Comparison of ENCODE assay signal across 18 mouse cellular contexts in the genomic region with DNA sequence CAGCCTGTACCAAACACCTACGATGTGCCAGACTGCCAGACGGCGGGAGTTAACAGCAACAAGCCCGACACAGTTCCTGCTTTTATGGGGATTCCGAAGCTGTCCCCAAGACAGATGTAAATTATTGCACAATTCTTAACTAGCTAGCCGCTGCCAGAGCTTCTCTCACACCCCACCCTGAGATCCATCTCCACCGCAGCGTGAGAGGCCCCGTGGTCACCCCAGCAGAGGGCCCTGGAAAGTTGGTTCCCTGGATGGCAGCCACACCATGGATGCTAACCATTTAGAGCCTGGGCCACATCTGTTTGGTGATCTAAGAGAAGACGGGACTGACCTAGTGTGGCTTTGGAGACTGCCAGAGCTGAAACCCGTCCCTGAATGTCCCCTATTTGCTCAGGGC. TPM values are rescaled to one million over a fixed set of nuclear protein-coding genes. Genes with fewer than 3 reads are reported as not detected.
DNase-seq lines count a peak whose midpoint lies in the region; ATAC-seq and TF ChIP-seq lines count a peak whose summit lies in the region.
"Had no signal": no experiment of that assay in that cellular context is flagged by ENCODE, and none has a peak within 500 bp of the region (broad histone marks: within the 10 kb centered on the region; RNA-seq: fewer than 3 reads in every experiment).

No protein-coding gene starts in this region.

- TF ChIP-seq EP300 in lung, postnatal 0 days (IDR thresholded peaks at IDR 0.05): no peak

- H3K27me3 ChIP-seq in heart, embryonic 10.5 days (ENCODE audit: insufficient read depth, poor library complexity, severe bottlenecking): peaks cover 50% of the 10 kb centered on the region
- no peaks in the 10 kb centered on the region for H3K27me3 ChIP-seq in liver, adult 2 months (ENCODE audit: control insufficient read depth, insufficient read depth, low read length)
- peaks cover 63% of the 10 kb centered on the region for H3K27me3 ChIP-seq in liver, embryonic 12.5 days (replicated peaks)
- peaks cover 10% of the 10 kb centered on the region for H3K27me3 ChIP-seq in lung, postnatal 0 days (replicated peaks; ENCODE audit: insufficient read depth, low read length)
- peaks cover 21% of the 10 kb centered on the region for H3K27me3 ChIP-seq in midbrain, embryonic 14.5 days (ENCODE audit: control insufficient read depth, insufficient read depth, low read length)

- no peak overlapping the region for H3K4me2 ChIP-seq in liver, embryonic 12.5 days
- H3K4me2 ChIP-seq in lung, postnatal 0 days (replicated peaks; ENCODE audit: low read depth, low read length): no peak overlapping the region
- H3K4me2 ChIP-seq in midbrain, embryonic 14.5 days (ENCODE audit: low read length): no peak overlapping the region
- H3K4me2 ChIP-seq: embryonic facial prominence, embryonic 12.5 days; forebrain, embryonic 15.5 days; hindbrain, embryonic 14.5 days; limb, embryonic 15.5 days had no signal

- H3K9ac ChIP-seq in liver, adult 2 months (ENCODE audit: low read depth, low read length): no peak overlapping the region
- H3K9ac ChIP-seq in liver, embryonic 12.5 days: no peak overlapping the region
- no peak overlapping the region for H3K9ac ChIP-seq in lung, postnatal 0 days (replicated peaks; ENCODE audit: low read depth)
- no peak overlapping the region for H3K9ac ChIP-seq in midbrain, embryonic 14.5 days (replicated peaks; ENCODE audit: low read length)
- H3K9ac ChIP-seq: embryonic facial prominence, embryonic 12.5 days; forebrain, embryonic 15.5 days; hindbrain, embryonic 14.5 days; limb, embryonic 15.5 days had no signal

- no peak for ATAC-seq in liver, embryonic 12.5 days
- ATAC-seq in lung, postnatal 0 days: peak; percentile 11
- no peak for ATAC-seq in midbrain, embryonic 14.5 days (ENCODE audit: low FRiP score, low TSS enrichment)
- ATAC-seq: forebrain, embryonic 15.5 days had no signal

- H3K9me3 ChIP-seq in heart, embryonic 10.5 days: no peaks in the 10 kb centered on the region
- H3K9me3 ChIP-seq in liver, embryonic 12.5 days (replicated peaks): no peaks in the 10 kb centered on the region
- no peaks in the 10 kb centered on the region for H3K9me3 ChIP-seq in lung, postnatal 0 days (ENCODE audit: low read length)
- no peaks in the 10 kb centered on the region for H3K9me3 ChIP-seq in midbrain, embryonic 14.5 days (ENCODE audit: control insufficient read depth, low read length)
- H3K9me3 ChIP-seq: embryonic facial prominence, embryonic 12.5 days; forebrain, embryonic 15.5 days; limb, embryonic 15.5 days; midbrain, embryonic 10.5 days had no signal

- 71% methylated on average over 11 of the region's 11 CpGs for WGBS in heart, embryonic 10.5 days
- WGBS in liver, adult 2 months: 61% methylated on average over 11 of the region's 11 CpGs
- WGBS in liver, embryonic 12.5 days (ENCODE audit: insufficient replicate concordance): 66% methylated on average over 11 of the region's 11 CpGs
- WGBS in lung, postnatal 0 days: 49% methylated on average over 11 of the region's 11 CpGs
- WGBS in midbrain, embryonic 14.5 days: 84% methylated on average over 11 of the region's 11 CpGs

- H3K4me3 ChIP-seq in heart, embryonic 10.5 days: no peak overlapping the region
- no peak overlapping the region for H3K4me3 ChIP-seq in liver, adult 2 months (ENCODE audit: insufficient read depth, low read depth, low read length)
- H3K4me3 ChIP-seq in liver, embryonic 12.5 days: no peak overlapping the region
- H3K4me3 ChIP-seq in lung, postnatal 0 days (ENCODE audit: low read depth, low read length): no peak overlapping the region
- no peak overlapping the region for H3K4me3 ChIP-seq in midbrain, embryonic 14.5 days (replicated peaks; ENCODE audit: low read depth, low read length)
- H3K4me3 ChIP-seq: embryonic facial prominence, embryonic 12.5 days; forebrain, embryonic 15.5 days; limb, embryonic 15.5 days; midbrain, embryonic 10.5 days had no signal

- intact Hi-C loops in gastrocnemius, postnatal 14 days (cut with DNase I; ENCODE audit: low total_unique reads): no loop called here

- H3K27ac ChIP-seq in heart, embryonic 10.5 days: no peak overlapping the region
- H3K27ac ChIP-seq in liver, adult 2 months (replicated peaks; ENCODE audit: insufficient read depth, low read depth, low read length): peak overlapping the region; percentile 28; the same call in 1 of the 2 replicates
- H3K27ac ChIP-seq in liver, embryonic 12.5 days: no peak overlapping the region
- no peak overlapping the region; the same call in 1 of the 2 replicates for H3K27ac ChIP-seq in lung, postnatal 0 days (ENCODE audit: low read length)
- no peak overlapping the region for H3K27ac ChIP-seq in midbrain, embryonic 14.5 days (replicated peaks; ENCODE audit: low read depth, low read length)
- H3K27ac ChIP-seq: embryonic facial prominence, embryonic 12.5 days; forebrain, embryonic 15.5 days; hindbrain, embryonic 14.5 days; limb, embryonic 15.5 days; midbrain, embryonic 10.5 days had no signal

- peak; percentile 99 for DNase-seq in heart, adult 11 months
- no peak for DNase-seq in heart, embryonic 10.5 days (ENCODE audit: low spot score)
- DNase-seq in liver, adult 2 months (ENCODE audit: extremely low read depth, low read depth, low spot score): no peak
- DNase-seq in gastrocnemius, postnatal 14 days: peak; percentile 60
- peak; percentile 76 for DNase-seq in lung, postnatal 0 days (ENCODE audit: low spot score)
- DNase-seq in midbrain, embryonic 14.5 days: no peak
- no peak for DNase-seq in thymus, postnatal 0 days (ENCODE audit: low spot score)
- DNase-seq: adrenal gland, adult 2 months; cerebellum, adult 2 months had no signal

- H3K36me3 ChIP-seq in heart, embryonic 10.5 days: no peaks in the 10 kb centered on the region
- H3K36me3 ChIP-seq in liver, adult 2 months (ENCODE audit: control insufficient read depth, insufficient read depth, low read length): no peaks in the 10 kb centered on the region
- H3K36me3 ChIP-seq in liver, embryonic 12.5 days: no peaks in the 10 kb centered on the region
- no peaks in the 10 kb centered on the region for H3K36me3 ChIP-seq in lung, postnatal 0 days (ENCODE audit: insufficient read depth, low read length)
- H3K36me3 ChIP-seq in midbrain, embryonic 14.5 days (ENCODE audit: control insufficient read depth, insufficient read depth, low read length): no peaks in the 10 kb centered on the region
- H3K36me3 ChIP-seq: embryonic facial prominence, embryonic 12.5 days; forebrain, embryonic 15.5 days; limb, embryonic 15.5 days; midbrain, embryonic 10.5 days had no signal

- peaks cover 55% of the 10 kb centered on the region for H3K4me1 ChIP-seq in heart, embryonic 10.5 days
- H3K4me1 ChIP-seq in liver, adult 2 months (ENCODE audit: control insufficient read depth, insufficient read depth, low read length): peaks cover 6% of the 10 kb centered on the region
- H3K4me1 ChIP-seq in liver, embryonic 12.5 days: peaks cover 9% of the 10 kb centered on the region; the same call in 1 of the 2 replicates
- peaks cover 5% of the 10 kb centered on the region; the same call in 1 of the 2 replicates for H3K4me1 ChIP-seq in lung, postnatal 0 days (ENCODE audit: insufficient read depth, low read depth, low read length)
- peaks cover 5% of the 10 kb centered on the region; the same call in 1 of the 2 replicates for H3K4me1 ChIP-seq in midbrain, embryonic 14.5 days (ENCODE audit: control insufficient read depth, insufficient read depth, low read length)

- TF ChIP-seq POLR2A in liver, adult 2 months (IDR thresholded peaks at IDR 0.05; ENCODE audit: extremely low read depth, insufficient read depth, low read length): no peak

- TF ChIP-seq CTCF in liver, adult 2 months (IDR thresholded peaks at IDR 0.05; ENCODE audit: low read depth, low read length): no peak
- TF ChIP-seq CTCF in lung, postnatal 0 days (IDR thresholded peaks at IDR 0.05): no peak

- H3K79me2 ChIP-seq in liver, adult 2 months (ENCODE audit: control insufficient read depth, insufficient read depth, low read length): no peaks in the 10 kb centered on the region

RNA-seq across cellular contexts. Expression of a gene that starts 4.2 kb away (rescaled TPM):
- polyA plus RNA-seq in heart, embryonic 10.5 days (2016; fragmentation: Nextera tagmentation; extraction: Ambion mirVana): 3.2 and 3.9 TPM in 2 replicates
- 0.28 and 0.60 TPM in 2 replicates for total RNA-seq in liver, adult 2 months (2014; rRNA removed)
- 1.0 and 1.4 TPM in 2 replicates for polyA plus RNA-seq in liver, adult 2 months (2012; rRNA removed)
- polyA plus RNA-seq in liver, embryonic 12.5 days (2016; fragmentation: Nextera tagmentation; extraction: Ambion mirVana): 0.83 and 1.2 TPM in 2 replicates
- 10 to 100 TPM; 11.8 to 18.1 TPM for total RNA-seq in gastrocnemius, postnatal 14 days (2021)
- polyA plus RNA-seq in lung, postnatal 0 days (2015; fragmentation: Nextera tagmentation; extraction: Ambion mirVana): 20.3 and 23.6 TPM in 2 replicates
- polyA plus RNA-seq in midbrain, embryonic 14.5 days (2014; fragmentation: Nextera tagmentation; extraction: Ambion mirVana): 3.0 and 7.3 TPM in 2 replicates
- 2.3 and 3.7 TPM in 2 replicates for polyA plus RNA-seq in thymus, postnatal 0 days (2015; fragmentation: Nextera tagmentation; extraction: Ambion mirVana)
- total RNA-seq: common myeloid progenitor, adult 5-6 weeks had no signal

RNA-seq across cellular contexts. Expression of a gene that starts 27.9 kb away (rescaled TPM):
- polyA plus RNA-seq in heart, embryonic 10.5 days (2016; fragmentation: Nextera tagmentation; extraction: Ambion mirVana): 0.31 and 0.46 TPM in 2 replicates
- total RNA-seq in liver, adult 2 months (2014; rRNA removed): 0.20 TPM in 1 of 2 replicates, not detected in the other
- polyA plus RNA-seq in liver, adult 2 months (2012; rRNA removed): not detected in 2 replicates
- not detected in 2 replicates for polyA plus RNA-seq in liver, embryonic 12.5 days (2016; fragmentation: Nextera tagmentation; extraction: Ambion mirVana)
- 10 to 100 TPM in 1 of 2 experiments, 1 to 10 TPM in 1; 7.9 to 10.7 TPM for total RNA-seq in gastrocnemius, postnatal 14 days (2021)
- 0.10 TPM in 1 of 2 replicates, not detected in the other for polyA plus RNA-seq in lung, postnatal 0 days (2015; fragmentation: Nextera tagmentation; extraction: Ambion mirVana)
- polyA plus RNA-seq in midbrain, embryonic 14.5 days (2014; fragmentation: Nextera tagmentation; extraction: Ambion mirVana): not detected in 2 replicates
- not detected in 2 replicates for polyA plus RNA-seq in thymus, postnatal 0 days (2015; fragmentation: Nextera tagmentation; extraction: Ambion mirVana)
- total RNA-seq: common myeloid progenitor, adult 5-6 weeks had no signal
- polyA plus RNA-seq: embryonic facial prominence, embryonic 12.5 days; forebrain, embryonic 15.5 days; hindbrain, embryonic 14.5 days; limb, embryonic 15.5 days; midbrain, embryonic 10.5 days; neural tube, embryonic 14.5 days; stomach, postnatal 0 days had no signal

RNA-seq across cellular contexts. Expression of a gene that starts 33.0 kb away (rescaled TPM):
- polyA plus RNA-seq in heart, embryonic 10.5 days (2016; fragmentation: Nextera tagmentation; extraction: Ambion mirVana): 70.4 and 73.3 TPM in 2 replicates
- 25.3 and 41.9 TPM in 2 replicates for total RNA-seq in liver, adult 2 months (2014; rRNA removed)
- 40.8 and 54.4 TPM in 2 replicates for polyA plus RNA-seq in liver, adult 2 months (2012; rRNA removed)
- 110 and 112 TPM in 2 replicates for polyA plus RNA-seq in liver, embryonic 12.5 days (2016; fragmentation: Nextera tagmentation; extraction: Ambion mirVana)
- 100 to 1,000 TPM; 286 to 288 TPM for total RNA-seq in gastrocnemius, postnatal 14 days (2021)
- 10.8 and 11.4 TPM in 2 replicates for polyA plus RNA-seq in lung, postnatal 0 days (2015; fragmentation: Nextera tagmentation; extraction: Ambion mirVana)
- 31.3 and 33.6 TPM in 2 replicates for polyA plus RNA-seq in midbrain, embryonic 14.5 days (2014; fragmentation: Nextera tagmentation; extraction: Ambion mirVana)
- polyA plus RNA-seq in thymus, postnatal 0 days (2015; fragmentation: Nextera tagmentation; extraction: Ambion mirVana): 26.1 and 26.4 TPM in 2 replicates

RNA-seq across cellular contexts. Expression of a gene that starts 46.1 kb away (rescaled TPM):
- polyA plus RNA-seq in heart, embryonic 10.5 days (2016; fragmentation: Nextera tagmentation; extraction: Ambion mirVana): 0.41 and 1.3 TPM in 2 replicates
- 0.20 TPM in 1 of 2 replicates, not detected in the other for total RNA-seq in liver, adult 2 months (2014; rRNA removed)
- not detected in 2 replicates for polyA plus RNA-seq in liver, adult 2 months (2012; rRNA removed)
- 0.10 TPM in 1 of 2 replicates, not detected in the other for polyA plus RNA-seq in liver, embryonic 12.5 days (2016; fragmentation: Nextera tagmentation; extraction: Ambion mirVana)
- under 1 TPM; 0.06 to 0.07 TPM for total RNA-seq in gastrocnemius, postnatal 14 days (2021)
- 0.20 and 0.51 TPM in 2 replicates for polyA plus RNA-seq in lung, postnatal 0 days (2015; fragmentation: Nextera tagmentation; extraction: Ambion mirVana)
- 35.4 and 43.3 TPM in 2 replicates for polyA plus RNA-seq in midbrain, embryonic 14.5 days (2014; fragmentation: Nextera tagmentation; extraction: Ambion mirVana)
- 0.30 and 0.41 TPM in 2 replicates for polyA plus RNA-seq in thymus, postnatal 0 days (2015; fragmentation: Nextera tagmentation; extraction: Ambion mirVana)
- total RNA-seq: common myeloid progenitor, adult 5-6 weeks had no signal

Comparison
In these comparisons a context has a peak if more than half of its experiments do, and no peak if none do; other contexts are left out.
1. DNase-seq: peak in heart, adult 11 months (single experiment), gastrocnemius, postnatal 14 days (single experiment) and lung, postnatal 0 days (single experiment); none in heart, embryonic 10.5 days (single experiment), liver, adult 2 months (single experiment), midbrain, embryonic 14.5 days (single experiment) and thymus, postnatal 0 days (single experiment).